Mouse (Mus musculus) left cerebral cortex, adult 18-20 months (tissue): Measurements from ENCODE around the gene Polr3a. TPM values are rescaled to one million over a fixed set of nuclear protein-coding genes. Genes with fewer than 3 reads are reported as not detected.
A peak's percentile ranks its signal among the peaks of the same experiment; 100 is the strongest.

Experiments
- DNase-seq, 2 experiments: peaks; one replicate each; pipeline ENCODE4 v3.0.0; 2021 to 2022; ENCODE audit warnings: low spot score in 2 of 2, mixed read lengths in 1 of 2
- long read RNA-seq, 2 experiments: library from polyadenylated mRNA; stranded (forward); transcript quantifications; one replicate each; pipeline ENCODE4 v2.0.0; 2021
- total RNA-seq, 2 experiments: library from RNA; stranded (reverse); gene quantifications; 2 replicates each; pipeline ENCODE4 v1.2.3; 2021

Gene Polr3a
- 10 to 100 TPM; 31.7 to 35.0 TPM for total RNA-seq
- long read RNA-seq, experiment 1, full-length matches to known transcripts: 19 of 28 reads
- long read RNA-seq, experiment 1, partial matches to known transcripts: 3 of 28 reads
- long read RNA-seq, experiment 1, other reads (novel, unspliced or antisense): 6 of 28 reads
- long read RNA-seq, experiment 2, full-length matches to known transcripts: 7 of 14 reads
- long read RNA-seq, experiment 2, partial matches to known transcripts: 5 of 14 reads
- long read RNA-seq, experiment 2, other reads (novel, unspliced or antisense): 2 of 14 reads

DNA sequence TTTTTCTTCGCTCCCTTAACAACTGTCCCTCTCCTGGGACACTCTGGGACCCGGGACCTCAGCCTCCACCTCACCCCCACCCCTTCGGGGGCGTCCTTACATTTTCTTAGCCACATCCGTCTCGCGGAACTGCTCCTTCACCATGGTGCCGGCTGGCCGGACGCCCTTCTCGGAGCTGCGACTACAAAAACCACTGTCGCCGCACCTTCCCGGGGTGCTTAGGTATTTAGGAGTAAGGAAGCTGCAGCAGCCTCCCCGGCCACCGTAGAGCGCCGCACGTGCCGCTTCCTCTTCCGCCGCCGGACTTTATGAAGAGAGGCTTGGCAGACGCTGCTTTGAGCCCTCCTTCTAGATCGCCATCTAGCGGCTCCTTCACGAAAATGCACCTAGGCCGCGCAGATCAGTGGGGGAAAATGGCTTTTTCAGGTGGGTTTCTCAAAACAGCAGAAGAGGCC lies at the start of gene Polr3a, which contains the start of gene Rps24:
Polr3a (minus strand) TSS at position 286 of the 455 bp plus-strand sequence.
Rps24 (plus strand) TSS at position 353 of the 455 bp plus-strand sequence.
- peak; percentile 90 to 93 for DNase-seq

DNA sequence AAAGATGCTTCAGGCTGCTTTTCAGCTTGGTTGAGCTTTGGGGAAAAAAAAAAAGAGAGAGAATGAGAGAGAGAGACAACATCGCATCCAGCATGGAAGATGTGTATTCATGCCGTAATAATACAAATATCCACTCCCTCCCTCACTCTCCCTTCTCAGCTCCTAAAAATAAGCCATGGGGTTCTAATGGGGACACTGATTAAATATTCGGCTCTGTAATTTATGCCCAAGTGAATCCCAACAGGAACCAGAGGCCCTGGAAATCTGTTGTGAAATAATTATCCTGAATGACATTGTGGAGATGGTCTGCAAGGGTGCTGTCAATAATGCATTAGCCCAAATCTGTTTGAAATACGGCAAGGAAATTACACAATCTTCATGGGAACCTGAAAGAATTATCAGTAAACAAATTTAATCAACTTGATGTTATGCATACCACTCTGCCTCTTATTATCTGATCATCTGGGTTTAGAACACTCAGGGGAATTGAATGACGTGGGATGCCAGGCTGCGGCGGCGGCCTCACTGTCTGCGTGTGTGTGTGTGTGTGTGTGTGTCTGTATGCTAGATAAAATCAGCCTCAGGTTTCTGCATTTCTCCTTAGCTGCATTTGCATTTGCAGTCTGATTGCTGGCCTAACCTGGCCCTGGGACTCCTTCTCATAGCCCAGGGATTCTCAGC lies 48.1 kb upstream of the Polr3a start:
- no peak for DNase-seq

DNA sequence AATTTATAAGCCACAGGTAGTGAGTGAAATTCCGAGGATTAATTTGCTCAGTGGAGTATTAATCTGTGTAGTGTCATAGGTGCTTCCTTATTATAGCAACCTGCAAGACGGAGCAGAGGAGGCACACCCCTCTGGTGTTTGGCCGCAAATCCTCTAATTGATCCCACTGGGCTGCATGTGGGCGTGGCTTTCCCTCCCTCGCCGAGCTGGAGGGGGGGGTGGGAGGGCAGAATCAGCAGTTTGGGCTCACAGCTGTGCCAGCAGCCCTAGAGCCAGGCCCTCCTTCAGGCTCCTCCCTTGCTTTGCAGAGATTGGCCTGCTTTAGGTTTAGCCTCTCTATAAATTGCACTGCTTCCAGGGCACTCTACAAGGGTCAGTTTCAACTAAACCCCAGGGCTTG lies 43.4 kb upstream of the Polr3a start:
- DNase-seq: no peak

GRCm38 (mm10) chr14:24526440-24526839 lies 39.6 kb upstream of the Polr3a start:
- no peak for DNase-seq

DNA sequence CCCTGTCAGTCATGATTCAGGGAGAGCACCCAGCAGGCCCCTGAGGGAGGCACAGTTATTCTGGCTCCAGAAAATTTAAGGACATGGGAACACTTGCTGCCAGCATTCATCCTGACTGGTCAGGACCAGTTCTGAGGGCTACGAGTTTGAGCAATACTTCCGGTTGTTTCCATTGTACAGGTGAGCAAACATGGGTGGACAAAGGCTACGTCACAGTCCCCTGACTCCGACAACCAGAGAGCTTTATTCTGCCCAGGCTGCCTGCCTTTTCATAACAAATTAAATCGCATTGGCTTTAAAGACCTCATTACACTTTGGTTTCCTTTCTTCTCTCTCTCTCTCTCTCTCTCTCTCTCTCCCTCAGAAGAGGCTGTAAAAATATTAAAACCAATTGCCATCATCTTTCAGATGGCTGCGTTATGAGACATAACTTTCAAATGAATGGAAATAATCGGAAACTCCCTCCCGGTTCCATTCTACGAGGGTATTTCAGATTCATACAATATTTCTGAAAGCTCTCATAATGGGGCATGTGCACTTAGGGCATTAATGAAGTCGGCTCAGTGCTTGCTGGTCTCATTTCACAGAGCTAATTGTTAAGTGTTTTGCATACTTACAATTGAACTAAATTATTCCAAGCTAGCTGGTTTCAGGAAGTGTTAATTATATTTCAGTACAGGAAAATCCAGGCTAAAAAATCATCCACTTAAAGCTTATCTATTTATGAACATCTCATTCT lies 39.0 kb upstream of the Polr3a start:
- no peak for DNase-seq

GRCm38 (mm10) chr14:24525137-24525536 lies 38.3 kb upstream of the Polr3a start:
- no peak for DNase-seq

DNA sequence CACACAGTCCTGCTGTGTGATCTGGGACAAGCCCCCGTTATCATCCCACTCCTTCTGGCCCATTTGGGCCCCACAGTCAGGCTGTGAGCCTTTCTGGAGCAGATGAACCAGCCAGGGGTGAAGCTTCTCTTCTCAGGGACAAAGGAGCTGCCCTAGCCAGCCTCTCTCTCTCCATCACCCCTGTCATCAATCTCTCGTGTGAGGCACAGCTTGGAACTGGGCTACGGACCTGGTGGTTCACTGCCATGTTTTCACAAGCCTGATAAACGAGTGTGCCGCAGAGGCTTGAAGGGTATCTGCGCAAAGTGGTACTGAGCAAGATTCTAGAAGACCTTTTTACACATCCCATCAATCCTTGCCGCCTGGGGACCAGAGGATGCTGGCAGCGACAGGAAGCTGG lies 34.7 kb upstream of the Polr3a start:
- no peak for DNase-seq

DNA sequence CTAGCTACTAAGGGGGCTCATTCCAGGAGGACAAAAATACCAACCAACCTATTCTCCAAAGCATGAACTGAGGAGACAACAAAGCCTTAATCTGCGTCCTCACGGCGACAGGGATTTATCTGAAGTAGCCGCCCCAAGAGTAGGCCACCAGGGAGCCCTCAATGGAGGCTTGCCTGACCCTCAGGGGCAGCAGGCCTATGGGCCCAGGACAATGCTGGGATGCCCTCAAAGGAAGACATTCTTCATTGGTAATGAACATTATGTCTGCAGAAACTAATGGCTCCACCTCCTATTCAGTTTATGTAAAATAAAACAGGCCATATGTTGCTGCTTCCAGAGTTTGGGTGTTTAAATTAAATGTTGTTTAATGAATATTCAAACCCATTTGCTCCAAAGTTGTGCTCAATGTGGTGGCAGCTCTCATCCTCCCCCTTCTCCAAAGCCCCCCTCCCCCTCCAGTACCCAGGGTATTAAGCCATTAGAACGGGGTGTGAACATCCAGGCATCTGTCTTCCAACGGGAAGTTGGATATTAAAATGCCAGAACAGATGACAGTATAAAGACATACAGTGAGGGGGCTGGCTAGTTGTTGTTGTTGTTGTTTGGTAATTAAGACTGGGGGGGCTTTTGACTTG lies 25.8 kb upstream of the Polr3a start:
- no peak for DNase-seq

- no peak for DNase-seq
Measured at GRCm38 (mm10) chr14:24510679-24511078, 23.8 kb upstream of the Polr3a start.

DNA sequence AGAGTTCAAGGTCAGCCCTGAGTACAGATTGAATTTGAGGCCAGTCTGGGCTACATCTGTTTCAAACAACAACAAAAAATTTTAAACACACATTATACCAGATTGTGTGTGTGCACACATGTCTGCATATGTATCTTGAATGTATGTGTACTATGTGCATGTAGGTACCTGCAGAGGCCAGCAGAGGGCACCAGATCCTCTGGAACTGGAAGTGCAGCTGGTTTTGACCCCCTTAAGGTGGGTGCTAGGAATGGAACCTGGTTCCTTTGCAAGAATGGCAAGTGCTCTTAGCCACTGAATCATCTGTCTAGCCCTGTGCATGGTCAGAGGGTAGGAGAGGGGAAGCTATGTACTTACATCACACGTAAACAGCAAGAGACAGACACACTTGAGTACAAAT lies 23.4 kb upstream of the Polr3a start:
- no peak for DNase-seq

DNA sequence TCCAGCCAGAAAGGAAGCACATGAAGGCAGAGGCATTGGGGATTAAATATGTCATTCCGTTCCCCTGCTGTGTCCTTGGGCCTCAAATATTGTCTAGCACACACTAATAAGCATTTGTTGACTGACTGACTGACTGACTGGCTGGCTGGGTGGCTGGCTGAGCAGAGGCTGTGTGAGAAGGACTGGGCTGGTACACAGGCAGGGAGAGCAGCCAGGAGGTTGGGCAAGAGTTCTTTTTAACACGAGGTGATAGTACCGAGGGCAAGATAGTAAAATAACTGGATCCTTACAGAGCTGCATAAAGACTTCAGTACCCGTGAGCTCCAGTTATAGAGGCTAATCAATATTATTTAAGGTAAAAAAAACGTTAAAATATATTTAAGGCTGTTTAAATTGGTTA lies 22.7 kb upstream of the Polr3a start:
- DNase-seq: no peak

- no peak for DNase-seq
Measured at GRCm38 (mm10) chr14:24508070-24508773, 21.4 kb upstream of the Polr3a start.

- DNase-seq: no peak
Measured at GRCm38 (mm10) chr14:24507452-24508069, 20.7 kb upstream of the Polr3a start.

DNA sequence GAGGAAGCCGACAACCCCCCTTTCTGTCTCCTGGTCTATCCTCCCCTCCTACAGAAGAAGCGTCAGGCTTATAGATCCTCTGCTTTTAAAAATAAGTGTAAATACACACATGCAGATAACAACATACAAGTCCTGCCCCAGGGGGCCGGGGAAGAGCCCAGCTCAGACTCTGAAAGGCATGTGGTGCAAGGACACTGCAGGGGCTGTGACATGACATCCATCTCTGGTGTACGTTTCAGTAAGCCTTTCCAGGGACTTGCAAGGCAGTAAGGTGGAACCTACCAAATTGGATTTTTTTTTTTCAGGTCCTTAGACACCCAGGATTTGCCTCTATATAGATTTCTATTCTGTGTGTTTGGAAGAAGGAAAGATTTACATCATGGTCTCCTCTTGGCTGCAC lies 14.4 kb upstream of the Polr3a start:
- no peak for DNase-seq

GRCm38 (mm10) chr14:24500845-24501186 lies 14.0 kb upstream of the Polr3a start:
- DNase-seq: no peak

- peak; percentile 87 to 93 for DNase-seq
Measured at GRCm38 (mm10) chr14:24500091-24500844, 13.4 kb upstream of the Polr3a start.

DNA sequence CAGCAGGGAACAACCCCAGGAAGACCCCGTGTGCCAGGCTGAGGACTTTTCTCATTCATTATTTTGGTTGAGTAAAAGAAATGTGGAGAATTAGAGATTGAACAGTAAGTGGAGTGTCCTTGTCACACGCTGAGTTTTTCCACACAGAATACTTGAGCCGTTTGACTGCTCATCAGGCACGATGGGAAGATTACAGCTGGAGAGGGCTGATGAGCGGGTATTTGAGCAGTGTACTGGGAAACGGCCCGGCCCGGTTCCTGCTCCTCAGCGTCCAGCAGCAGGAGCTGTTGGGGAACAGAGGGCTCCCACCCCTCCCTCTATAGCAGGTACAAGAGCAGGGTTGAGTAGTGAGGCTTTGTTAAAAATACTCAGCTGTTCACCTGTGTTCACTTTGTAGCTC lies 12.6 kb upstream of the Polr3a start:
- no peak for DNase-seq

- no peak for DNase-seq
Measured at GRCm38 (mm10) chr14:24498561-24499255, 11.8 kb upstream of the Polr3a start.

DNA sequence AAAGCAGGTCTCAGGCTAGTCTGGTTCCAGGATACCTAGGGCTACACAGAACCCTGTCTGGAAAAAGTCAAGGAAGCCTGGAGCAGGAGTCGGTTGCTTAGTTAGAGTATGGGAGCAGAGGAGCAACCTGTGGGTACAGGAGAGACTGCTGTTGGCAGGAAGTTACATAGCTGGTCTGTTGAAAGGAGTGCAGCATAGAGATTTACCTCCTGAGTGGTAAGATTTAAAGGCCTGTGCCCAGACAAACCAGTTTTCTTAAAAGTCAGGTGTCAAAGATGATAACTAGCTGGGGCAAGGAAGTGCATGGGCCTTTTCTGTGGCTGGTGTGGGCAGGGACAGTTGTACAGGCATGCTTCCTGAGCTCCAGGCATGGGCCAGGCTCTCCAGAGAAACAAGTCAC lies 10.6 kb upstream of the Polr3a start:
- no peak for DNase-seq
